Mouse (Mus musculus) adrenal gland, adult 18-20 months (tissue): Measurements from ENCODE around the gene Apc2. TPM values are rescaled to one million over a fixed set of nuclear protein-coding genes. Genes with fewer than 3 reads are reported as not detected.

Experiments used
- DNase-seq, 2 experiments: peaks; one replicate each; pipeline ENCODE4 v3.0.0; 2021 to 2022; ENCODE audit warnings: low spot score in 2 of 2
- microRNA-seq, 2 experiments: library from miRNA; unstranded; fragments of <30 nt; microRNA quantifications; one replicate each; pipeline ENCODE4 v1.2.0; 2021; ENCODE audit warnings: borderline number of aligned reads in 2 of 2
- total RNA-seq, 2 experiments: library from RNA; stranded (reverse); gene quantifications; 1 replicate in 1 of 2; 2 replicates in 1 of 2; pipeline ENCODE4 v1.2.3; 2021

The Apc2 gene
- total RNA-seq, 2 experiments from 2014 or later, result 1.8 to 2.0 TPM

GRCm38 (mm10) chr10:80365736-80366135 is 70.0 kb downstream of the Apc2 start:
- DNase-seq, result no peak

Small RNA genes within 50 kb of the gene (microRNA-seq; reads per million reads assigned to microRNA genes)
- 0 to 0.47 reads per million in 2 experiments for gene Mir6911

Other genes with a start within 250 kb of the Apc2 start
- 1,000 to 10,000 TPM; 1,091 to 1,886 TPM for gene Gpx4, start 248.8 kb upstream of the Apc2 start, total RNA-seq
- 10 to 100 TPM; 31.0 to 41.4 TPM for gene Sbno2, start 190.4 kb upstream of the Apc2 start, total RNA-seq
- gene Stk11, start 180.2 kb upstream of the Apc2 start, total RNA-seq, result 100 to 1,000 TPM; 154 to 158 TPM
- 1,000 to 10,000 TPM in 1 of 2 experiments, 100 to 1,000 TPM in 1; 593 to 1,133 TPM for gene Atp5d, start 157.3 kb upstream of the Apc2 start, total RNA-seq
- gene Cbarp, start 155.1 kb upstream of the Apc2 start, total RNA-seq, result 100 to 1,000 TPM; 129 to 266 TPM
- gene Midn, start 147.7 kb upstream of the Apc2 start, total RNA-seq, result 10 to 100 TPM; 64.8 to 82.0 TPM
- 10 to 100 TPM; 34.7 to 46.3 TPM for gene Cirbp, start 130.0 kb upstream of the Apc2 start, total RNA-seq
- gene 1600002K03Rik, start 123.0 kb upstream of the Apc2 start, total RNA-seq, result 10 to 100 TPM; 14.7 to 16.6 TPM
- gene Efna2, start 116.5 kb upstream of the Apc2 start, total RNA-seq, result 1 to 10 TPM; 1.3 to 2.1 TPM
- gene Mum1, start 69.5 kb upstream of the Apc2 start, total RNA-seq, result 10 to 100 TPM; 17.4 to 18.4 TPM
- gene Ndufs7, start 46.9 kb upstream of the Apc2 start, total RNA-seq, result 100 to 1,000 TPM; 294 to 370 TPM
- 100 to 1,000 TPM; 146 to 236 TPM for gene Gamt, start 35.0 kb upstream of the Apc2 start, total RNA-seq
- gene Dazap1, start 34.5 kb upstream of the Apc2 start, total RNA-seq, result 100 to 1,000 TPM in 1 of 2 experiments, 10 to 100 TPM in 1; 90.2 to 100 TPM
- gene Rps15, start 3.5 kb upstream of the Apc2 start, total RNA-seq, result 1,000 to 10,000 TPM; 1,162 to 1,195 TPM
- 10 to 100 TPM; 25.0 to 28.9 TPM for gene 2310011J03Rik, start 24.6 kb downstream of the Apc2 start, total RNA-seq
- gene Pcsk4, start 33.5 kb downstream of the Apc2 start, total RNA-seq, result 1 to 10 TPM; 1.6 to 3.1 TPM
- gene Reep6, start 34.0 kb downstream of the Apc2 start, total RNA-seq, result 10 to 100 TPM; 10.2 to 20.8 TPM
- 10 to 100 TPM in 1 of 2 experiments, 1 to 10 TPM in 1; 5.1 to 11.5 TPM for gene Adamtsl5, start 52.4 kb downstream of the Apc2 start, total RNA-seq
- gene Plk5, start 60.5 kb downstream of the Apc2 start, total RNA-seq, result under 1 TPM; 0.19 to 0.27 TPM
- gene Mex3d, start 91.7 kb downstream of the Apc2 start, total RNA-seq, result 10 to 100 TPM; 16.6 to 18.0 TPM
- 100 to 1,000 TPM; 137 to 157 TPM for gene Mbd3, start 103.6 kb downstream of the Apc2 start, total RNA-seq
- gene Uqcr11, start 110.9 kb downstream of the Apc2 start, total RNA-seq, result 1,000 to 10,000 TPM in 1 of 2 experiments, 100 to 1,000 TPM in 1; 797 to 1,071 TPM
- gene Tcf3, start 137.7 kb downstream of the Apc2 start, total RNA-seq, result 10 to 100 TPM; 32.9 to 44.2 TPM
- not detected for gene Onecut3, start 198.9 kb downstream of the Apc2 start, total RNA-seq
- gene Atp8b3, start 243.1 kb downstream of the Apc2 start, total RNA-seq, result 1 to 10 TPM in 1 of 2 experiments, under 1 TPM in 1; 0.80 to 1.1 TPM